Mouse (Mus musculus): Measurements from ENCODE around the gene Dyrk3. TPM values are rescaled to one million over a fixed set of nuclear protein-coding genes. Genes with fewer than 3 reads are reported as not detected.
A peak's percentile ranks its signal among the peaks of the same experiment; 100 is the strongest.

The Dyrk3 gene
- polyA plus RNA-seq, 2 experiments: 1.7 to 2.3 TPM

GRCm38 (mm10) chr1:131119026-131119425 lies 19.1 kb downstream of the Dyrk3 start:
- DNase-seq (ENCODE audit: low spot score): no peak
- Histone ChIP-seq H3K9ac (ENCODE audit: low read depth, low read length, severe bottlenecking) (no peak overlapping the region), H3K4me3 (replicated peaks; ENCODE audit: low read length) (no peak overlapping the region), H3K9me3 (ENCODE audit: control insufficient read depth, low read length) (no peaks in the 10 kb centered on the region), H3K27ac (replicated peaks; ENCODE audit: low read depth, low read length) (no peak overlapping the region), H3K36me3 (ENCODE audit: control insufficient read depth, insufficient read depth, low read length) (no peaks in the 10 kb centered on the region), H3K4me1 (ENCODE audit: control insufficient read depth, insufficient read depth, low read length) (no peaks in the 10 kb centered on the region), H3K27me3 (ENCODE audit: control insufficient read depth, insufficient read depth, low read length) (no peaks in the 10 kb centered on the region), H3K4me2 (replicated peaks; ENCODE audit: low read depth, low read length, severe bottlenecking) (no peak overlapping the region)
- ATAC-seq (ENCODE audit: low FRiP score, low read depth): no peak
- no peak for TF ChIP-seq POLR2A (IDR thresholded peaks at IDR 0.05; ENCODE audit: borderline replicate concordance, extremely low read depth, insufficient read depth, insufficient read length)
- WGBS: 59% methylated on average over 2 of the region's 2 CpGs

- no peak for TF ChIP-seq POLR2A (IDR thresholded peaks at IDR 0.05; ENCODE audit: borderline replicate concordance, extremely low read depth, insufficient read depth, insufficient read length)
- no peak overlapping the region for H3K9ac ChIP-seq (ENCODE audit: low read depth, low read length, severe bottlenecking)
- no peak overlapping the region for H3K4me2 ChIP-seq (replicated peaks; ENCODE audit: low read depth, low read length, severe bottlenecking)
- no peaks in the 10 kb centered on the region for H3K9me3 ChIP-seq (ENCODE audit: control insufficient read depth, low read length)
- no peaks in the 10 kb centered on the region for H3K4me1 ChIP-seq (ENCODE audit: control insufficient read depth, insufficient read depth, low read length)
- no peaks in the 10 kb centered on the region for H3K27me3 ChIP-seq (ENCODE audit: control insufficient read depth, insufficient read depth, low read length)
- H3K27ac ChIP-seq (replicated peaks; ENCODE audit: low read depth, low read length): no peak overlapping the region
- no peak overlapping the region for H3K4me3 ChIP-seq (replicated peaks; ENCODE audit: low read length)
- ATAC-seq (ENCODE audit: low FRiP score, low read depth): no peak
- DNase-seq (ENCODE audit: low spot score): no peak
- no peaks in the 10 kb centered on the region for H3K36me3 ChIP-seq (ENCODE audit: control insufficient read depth, insufficient read depth, low read length)
- WGBS: 50% methylated on average over 10 of the region's 10 CpGs
Observed at GRCm38 (mm10) chr1:131118530-131118929, 19.6 kb downstream of the Dyrk3 start.

GRCm38 (mm10) chr1:131116430-131117011 lies 21.6 kb downstream of the Dyrk3 start:
- DNase-seq (ENCODE audit: low spot score): no peak
- Histone ChIP-seq H3K27ac (replicated peaks; ENCODE audit: low read depth, low read length) (no peak overlapping the region), H3K9ac (ENCODE audit: low read depth, low read length, severe bottlenecking) (no peak overlapping the region), H3K4me3 (replicated peaks; ENCODE audit: low read length) (no peak overlapping the region), H3K36me3 (ENCODE audit: control insufficient read depth, insufficient read depth, low read length) (no peaks in the 10 kb centered on the region), H3K4me2 (replicated peaks; ENCODE audit: low read depth, low read length, severe bottlenecking) (no peak overlapping the region), H3K4me1 (ENCODE audit: control insufficient read depth, insufficient read depth, low read length) (peaks cover 6% of the 10 kb centered on the region; the same call in 1 of the 2 replicates), H3K9me3 (ENCODE audit: control insufficient read depth, low read length) (no peaks in the 10 kb centered on the region), H3K27me3 (ENCODE audit: control insufficient read depth, insufficient read depth, low read length) (no peaks in the 10 kb centered on the region)
- no peak for TF ChIP-seq POLR2A (IDR thresholded peaks at IDR 0.05; ENCODE audit: borderline replicate concordance, extremely low read depth, insufficient read depth, insufficient read length)
- WGBS: 68% methylated on average over 13 of the region's 13 CpGs
- no peak for ATAC-seq (ENCODE audit: low FRiP score, low read depth)

- 9% methylated on average over 6 of the region's 6 CpGs for whole genome bisulfite sequencing
- H3K4me3 ChIP-seq (replicated peaks; ENCODE audit: low read length): no peak overlapping the region
- no peak overlapping the region for H3K4me2 ChIP-seq (replicated peaks; ENCODE audit: low read depth, low read length, severe bottlenecking)
- H3K27me3 ChIP-seq (ENCODE audit: control insufficient read depth, insufficient read depth, low read length): no peaks in the 10 kb centered on the region
- peak; percentile 84 for DNase-seq (ENCODE audit: low spot score)
- TF ChIP-seq POLR2A (IDR thresholded peaks at IDR 0.05; ENCODE audit: borderline replicate concordance, extremely low read depth, insufficient read depth, insufficient read length): peak; percentile 26; the same call in 1 of the 2 replicates
- ATAC-seq (ENCODE audit: low FRiP score, low read depth): peak; percentile 65; the same call in 1 of the 2 replicates
- H3K36me3 ChIP-seq (ENCODE audit: control insufficient read depth, insufficient read depth, low read length): no peaks in the 10 kb centered on the region
- H3K4me1 ChIP-seq (ENCODE audit: control insufficient read depth, insufficient read depth, low read length): peaks cover 6% of the 10 kb centered on the region; the same call in 1 of the 2 replicates
- no peak overlapping the region for H3K27ac ChIP-seq (replicated peaks; ENCODE audit: low read depth, low read length)
- H3K9me3 ChIP-seq (ENCODE audit: control insufficient read depth, low read length): no peaks in the 10 kb centered on the region
- no peak overlapping the region for H3K9ac ChIP-seq (ENCODE audit: low read depth, low read length, severe bottlenecking)
Observed at GRCm38 (mm10) chr1:131115932-131116331, 22.2 kb downstream of the Dyrk3 start.

GRCm38 (mm10) chr1:131112576-131112975 lies 25.6 kb downstream of the Dyrk3 start:
- Histone ChIP-seq H3K4me3 (replicated peaks; ENCODE audit: low read length) (no peak overlapping the region), H3K9me3 (ENCODE audit: control insufficient read depth, low read length) (no peaks in the 10 kb centered on the region), H3K4me1 (ENCODE audit: control insufficient read depth, insufficient read depth, low read length) (peaks cover 8% of the 10 kb centered on the region), H3K4me2 (replicated peaks; ENCODE audit: low read depth, low read length, severe bottlenecking) (no peak overlapping the region), H3K36me3 (ENCODE audit: control insufficient read depth, insufficient read depth, low read length) (no peaks in the 10 kb centered on the region), H3K27me3 (ENCODE audit: control insufficient read depth, insufficient read depth, low read length) (no peaks in the 10 kb centered on the region), H3K27ac (replicated peaks; ENCODE audit: low read depth, low read length) (no peak overlapping the region), H3K9ac (ENCODE audit: low read depth, low read length, severe bottlenecking) (no peak overlapping the region)
- no peak for DNase-seq (ENCODE audit: low spot score)
- ATAC-seq (ENCODE audit: low FRiP score, low read depth): no peak
- WGBS: 29% methylated on average over 6 of the region's 6 CpGs
- no peak for TF ChIP-seq POLR2A (IDR thresholded peaks at IDR 0.05; ENCODE audit: borderline replicate concordance, extremely low read depth, insufficient read depth, insufficient read length)

Measured in limb, embryonic 14.5 days (tissue).